Mouse (Mus musculus): ENCODE data around the gene St8sia1. TPM values are rescaled to one million over a fixed set of nuclear protein-coding genes. Genes with fewer than 3 reads are reported as not detected.
"Not testable (repeated sequence)": the region's sequence is repeated elsewhere in the genome, so short reads cannot be mapped to it uniquely, and the experiment has no call there.

The St8sia1 gene
- polyA plus RNA-seq, 1 experiment from 2014 or later: 0.23 TPM

DNA sequence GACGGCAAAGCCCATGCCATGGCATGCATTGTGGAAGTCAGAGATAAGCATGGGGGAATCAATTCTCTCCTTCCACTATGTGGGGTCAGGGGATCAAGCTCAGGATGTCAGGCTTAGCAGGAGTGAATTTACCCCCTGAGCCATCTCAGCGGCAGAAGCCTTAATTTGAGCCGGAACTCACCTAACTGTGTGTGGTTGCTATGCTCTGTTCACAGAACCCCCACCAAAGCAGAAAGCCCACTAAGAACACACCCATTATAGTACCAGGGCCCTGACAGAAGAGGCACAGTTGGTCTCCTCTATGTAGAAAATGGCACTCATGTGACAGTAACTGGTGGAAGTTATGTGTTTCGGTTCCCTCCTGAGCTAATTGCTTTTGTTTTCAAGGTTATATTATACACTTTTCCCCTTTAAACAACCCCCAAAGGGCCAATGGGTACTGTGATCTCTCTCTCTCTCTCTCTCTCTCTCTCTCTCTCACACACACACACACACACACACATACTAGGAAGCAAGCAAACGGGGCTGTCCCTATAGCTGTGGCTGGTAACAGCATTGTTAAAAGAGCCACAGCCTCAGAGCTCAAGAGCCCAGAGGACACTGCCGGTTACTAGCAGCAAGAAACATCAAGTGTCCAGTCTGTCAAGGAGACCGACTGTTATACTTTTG lies 27.3 kb upstream of the St8sia1 start:
- H3K4me1 ChIP-seq (replicated peaks; ENCODE audit: control insufficient read depth, insufficient read depth): peaks cover 2% of the 10 kb centered on the region; the same call in 1 of the 2 replicates
- no peak overlapping the region for H3K9ac ChIP-seq (ENCODE audit: low read length)
- H3K9me3 ChIP-seq (ENCODE audit: control insufficient read depth, low read length): no peaks in the 10 kb centered on the region
- no peak overlapping the region for H3K4me3 ChIP-seq (ENCODE audit: low read depth, low read length)
- H3K27ac ChIP-seq (replicated peaks): no peak overlapping the region
- no peak overlapping the region for H3K4me2 ChIP-seq (replicated peaks; ENCODE audit: low read depth)
- no peak for ATAC-seq (ENCODE audit: low FRiP score, low TSS enrichment)
- TF ChIP-seq CTCF (IDR thresholded peaks at IDR 0.05; ENCODE audit: low read depth) (no peak), EP300 (optimal IDR thresholded peaks at IDR 0.05) (no peak)
- 51% methylated on average over 7 of the region's 7 CpGs for WGBS
- H3K36me3 ChIP-seq (ENCODE audit: control insufficient read depth, insufficient read depth, low read length): no peaks in the 10 kb centered on the region
- H3K27me3 ChIP-seq (ENCODE audit: control insufficient read depth, insufficient read depth, low read length): no peaks in the 10 kb centered on the region; the same call in 1 of the 2 replicates
- DNase-seq (ENCODE audit: low spot score): no peak

DNA sequence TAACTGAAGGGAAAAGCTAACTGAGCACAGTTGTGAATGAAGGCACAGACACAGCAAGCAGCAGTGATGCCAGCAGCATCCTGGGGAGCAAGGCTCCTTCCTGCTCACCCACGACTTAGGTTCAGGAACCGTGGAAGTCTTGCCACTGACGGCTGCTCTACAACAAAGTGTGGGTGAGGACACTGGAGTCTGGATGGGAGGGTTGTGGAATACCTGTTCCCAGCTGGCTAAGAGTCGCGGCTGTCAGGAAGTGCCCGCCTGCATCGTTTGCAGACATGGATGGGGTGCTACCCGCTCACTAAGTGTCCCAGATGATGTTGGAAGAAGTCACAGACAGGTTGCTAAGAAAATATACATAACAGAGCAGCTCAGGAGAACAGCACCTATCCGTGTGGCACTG lies 26.3 kb upstream of the St8sia1 start:
- no peak for DNase-seq (ENCODE audit: low spot score)
- 78% methylated on average over 9 of the region's 9 CpGs for WGBS
- no peak overlapping the region for H3K4me2 ChIP-seq (replicated peaks; ENCODE audit: low read depth)

GRCm38 (mm10) chr6:142989495-142989894 lies 25.2 kb upstream of the St8sia1 start:
- H3K4me3 ChIP-seq (ENCODE audit: low read depth, low read length): no peak overlapping the region
- no peaks in the 10 kb centered on the region; the same call in 1 of the 2 replicates for H3K27me3 ChIP-seq (ENCODE audit: control insufficient read depth, insufficient read depth, low read length)
- TF ChIP-seq CTCF (IDR thresholded peaks at IDR 0.05; ENCODE audit: low read depth) (no peak), EP300 (optimal IDR thresholded peaks at IDR 0.05) (no peak)
- peaks cover 2% of the 10 kb centered on the region; the same call in 1 of the 2 replicates for H3K4me1 ChIP-seq (replicated peaks; ENCODE audit: control insufficient read depth, insufficient read depth)
- DNase-seq (ENCODE audit: low spot score): peak; percentile 27
- ATAC-seq (ENCODE audit: low FRiP score, low TSS enrichment): peak; percentile 86
- WGBS: 68% methylated on average over 13 of the region's 13 CpGs
- H3K4me2 ChIP-seq (replicated peaks; ENCODE audit: low read depth): no peak overlapping the region
- H3K9me3 ChIP-seq (ENCODE audit: control insufficient read depth, low read length): no peaks in the 10 kb centered on the region
- no peaks in the 10 kb centered on the region for H3K36me3 ChIP-seq (ENCODE audit: control insufficient read depth, insufficient read depth, low read length)
- no peak overlapping the region for H3K9ac ChIP-seq (ENCODE audit: low read length)
- H3K27ac ChIP-seq (replicated peaks): no peak overlapping the region

More for the DNA sequence above, 26.3 kb upstream of the St8sia1 start:
- no peak for TF ChIP-seq EP300 (optimal IDR thresholded peaks at IDR 0.05)
- TF ChIP-seq CTCF (IDR thresholded peaks at IDR 0.05; ENCODE audit: low read depth): no peak
- no peak for ATAC-seq (ENCODE audit: low FRiP score, low TSS enrichment)
- Histone ChIP-seq H3K27ac (replicated peaks) (no peak overlapping the region), H3K4me1 (replicated peaks; ENCODE audit: control insufficient read depth, insufficient read depth) (peaks cover 2% of the 10 kb centered on the region; the same call in 1 of the 2 replicates), H3K36me3 (ENCODE audit: control insufficient read depth, insufficient read depth, low read length) (no peaks in the 10 kb centered on the region), H3K9ac (ENCODE audit: low read length) (no peak overlapping the region), H3K27me3 (ENCODE audit: control insufficient read depth, insufficient read depth, low read length) (no peaks in the 10 kb centered on the region; the same call in 1 of the 2 replicates), H3K9me3 (ENCODE audit: control insufficient read depth, low read length) (no peaks in the 10 kb centered on the region), H3K4me3 (ENCODE audit: low read depth, low read length) (no peak overlapping the region)

GRCm38 (mm10) chr6:142988753-142989152 lies 24.5 kb upstream of the St8sia1 start:
- Histone ChIP-seq H3K9me3 (ENCODE audit: control insufficient read depth, low read length) (no peaks in the 10 kb centered on the region), H3K27me3 (ENCODE audit: control insufficient read depth, insufficient read depth, low read length) (no peaks in the 10 kb centered on the region; the same call in 1 of the 2 replicates), H3K9ac (ENCODE audit: low read length) (no peak overlapping the region), H3K36me3 (ENCODE audit: control insufficient read depth, insufficient read depth, low read length) (no peaks in the 10 kb centered on the region), H3K4me2 (replicated peaks; ENCODE audit: low read depth) (no peak overlapping the region), H3K4me3 (ENCODE audit: low read depth, low read length) (no peak overlapping the region), H3K27ac (replicated peaks) (no peak overlapping the region), H3K4me1 (replicated peaks; ENCODE audit: control insufficient read depth, insufficient read depth) (no peaks in the 10 kb centered on the region)
- DNase-seq (ENCODE audit: low spot score): peak; percentile 63
- WGBS: 27% methylated on average over 10 of the region's 10 CpGs
- ATAC-seq (ENCODE audit: low FRiP score, low TSS enrichment): no peak
- TF ChIP-seq CTCF (IDR thresholded peaks at IDR 0.05; ENCODE audit: low read depth) (peak; percentile 88), EP300 (optimal IDR thresholded peaks at IDR 0.05) (no peak)

DNA sequence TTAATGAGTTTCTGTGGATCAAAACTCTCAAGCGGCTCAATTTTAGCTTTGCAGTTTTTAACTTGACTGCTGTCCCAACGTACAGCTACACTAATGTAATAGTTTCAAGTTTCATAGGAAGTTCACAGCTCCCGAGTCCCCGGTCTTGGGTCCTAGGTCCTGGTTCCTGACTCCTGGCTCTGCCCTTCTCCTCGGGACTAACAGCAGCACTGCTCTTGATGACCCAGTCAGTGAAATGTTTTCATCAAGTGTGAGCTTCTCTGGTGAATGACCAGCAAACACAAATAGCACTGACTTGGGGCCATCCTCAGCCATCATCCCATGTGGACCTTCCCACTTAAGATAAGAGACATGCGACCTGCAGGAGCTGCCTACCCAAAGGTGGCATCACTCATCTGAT lies 24.0 kb upstream of the St8sia1 start:
- Histone ChIP-seq H3K4me3 (ENCODE audit: low read depth, low read length) (no peak overlapping the region), H3K4me2 (replicated peaks; ENCODE audit: low read depth) (no peak overlapping the region), H3K27me3 (ENCODE audit: control insufficient read depth, insufficient read depth, low read length) (no peaks in the 10 kb centered on the region; the same call in 1 of the 2 replicates), H3K4me1 (replicated peaks; ENCODE audit: control insufficient read depth, insufficient read depth) (no peaks in the 10 kb centered on the region), H3K9me3 (ENCODE audit: control insufficient read depth, low read length) (no peaks in the 10 kb centered on the region), H3K9ac (ENCODE audit: low read length) (no peak overlapping the region), H3K36me3 (ENCODE audit: control insufficient read depth, insufficient read depth, low read length) (no peaks in the 10 kb centered on the region), H3K27ac (replicated peaks) (no peak overlapping the region)
- ATAC-seq (ENCODE audit: low FRiP score, low TSS enrichment) (no peak), DNase-seq (ENCODE audit: low spot score) (no peak)
- TF ChIP-seq EP300 (optimal IDR thresholded peaks at IDR 0.05) (no peak), CTCF (IDR thresholded peaks at IDR 0.05; ENCODE audit: low read depth) (no peak)
- WGBS: 75% methylated on average over 6 of the region's 6 CpGs

DNA sequence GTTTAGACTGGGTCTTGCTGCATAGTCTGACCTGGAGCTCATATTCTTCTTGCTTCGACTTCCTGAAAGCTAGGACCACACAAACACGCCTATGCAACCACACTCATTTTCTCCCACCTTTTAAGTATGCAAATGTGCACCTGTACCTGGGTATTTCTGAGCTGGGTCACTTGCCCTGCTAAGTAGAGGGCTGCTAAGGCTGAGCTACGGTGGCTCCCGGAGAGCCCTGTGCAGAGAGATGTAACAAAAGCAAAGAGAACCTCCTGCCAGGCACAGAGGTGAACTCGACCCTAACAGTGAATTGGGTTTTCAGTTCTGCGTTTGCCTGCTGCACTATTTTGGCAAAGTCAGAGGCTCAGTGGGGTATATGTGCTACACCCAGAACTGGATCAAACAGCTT lies 23.4 kb upstream of the St8sia1 start:
- no peak for TF ChIP-seq EP300 (optimal IDR thresholded peaks at IDR 0.05)
- Histone ChIP-seq H3K36me3 (ENCODE audit: control insufficient read depth, insufficient read depth, low read length) (no peaks in the 10 kb centered on the region), H3K27ac (replicated peaks) (no peak overlapping the region), H3K9ac (ENCODE audit: low read length) (no peak overlapping the region), H3K9me3 (ENCODE audit: control insufficient read depth, low read length) (no peaks in the 10 kb centered on the region), H3K4me2 (replicated peaks; ENCODE audit: low read depth) (no peak overlapping the region), H3K27me3 (ENCODE audit: control insufficient read depth, insufficient read depth, low read length) (no peaks in the 10 kb centered on the region; the same call in 1 of the 2 replicates), H3K4me1 (replicated peaks; ENCODE audit: control insufficient read depth, insufficient read depth) (no peaks in the 10 kb centered on the region), H3K4me3 (ENCODE audit: low read depth, low read length) (no peak overlapping the region)
- no peak for ATAC-seq (ENCODE audit: low FRiP score, low TSS enrichment)
- no peak for DNase-seq (ENCODE audit: low spot score)
- 70% methylated on average over 6 of the region's 6 CpGs for WGBS

GRCm38 (mm10) chr6:142986706-142987105 lies 22.5 kb upstream of the St8sia1 start:
- 82% methylated on average over 9 of the region's 9 CpGs for WGBS
- ATAC-seq (ENCODE audit: low FRiP score, low TSS enrichment); H3K36me3 ChIP-seq (ENCODE audit: control insufficient read depth, insufficient read depth, low read length); H3K4me3 ChIP-seq (ENCODE audit: low read depth, low read length); H3K4me1 ChIP-seq (replicated peaks; ENCODE audit: control insufficient read depth, insufficient read depth); H3K9me3 ChIP-seq (ENCODE audit: control insufficient read depth, low read length); H3K9ac ChIP-seq (ENCODE audit: low read length); H3K4me2 ChIP-seq (replicated peaks; ENCODE audit: low read depth); H3K27ac ChIP-seq (replicated peaks); DNase-seq (ENCODE audit: low spot score); H3K27me3 ChIP-seq (ENCODE audit: control insufficient read depth, insufficient read depth, low read length): not testable (repeated sequence)

DNA sequence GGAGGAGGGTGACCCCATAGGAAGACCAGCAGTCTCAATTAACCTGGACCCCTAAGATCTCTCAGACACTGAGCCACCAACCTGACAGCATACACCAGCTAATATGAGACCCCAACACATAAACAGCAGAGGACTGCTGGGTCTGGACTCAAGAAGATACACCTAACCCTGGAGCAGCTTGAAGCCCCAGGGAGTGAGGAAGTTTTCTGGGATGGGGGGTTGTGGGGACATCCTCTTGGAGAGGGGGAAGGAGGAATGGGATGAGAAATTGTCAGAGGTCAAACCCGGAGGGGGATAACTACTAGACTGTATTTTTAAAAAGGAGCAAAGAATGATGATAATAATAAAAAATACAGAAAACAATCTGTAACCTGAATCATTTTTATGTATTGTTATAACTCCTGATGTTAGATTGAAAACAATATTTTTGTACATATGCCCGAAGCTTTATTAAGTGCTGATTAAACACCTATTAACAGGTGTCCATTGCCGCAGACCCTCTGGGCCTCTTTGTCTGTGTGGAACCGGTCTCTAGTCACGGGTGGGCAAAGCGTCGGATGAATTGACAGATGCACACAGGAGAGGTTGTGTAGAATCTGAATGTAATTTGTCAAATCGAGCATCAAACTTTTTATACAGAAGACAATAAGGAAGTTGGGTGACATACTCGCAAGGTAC lies 21.4 kb upstream of the St8sia1 start:
- 81% methylated on average over 9 of the region's 9 CpGs for WGBS
- not testable (repeated sequence) for DNase-seq (ENCODE audit: low spot score); H3K9me3 ChIP-seq (ENCODE audit: control insufficient read depth, low read length)

More for the DNA sequence above, 21.4 kb upstream of the St8sia1 start:
- not testable (repeated sequence) for H3K4me2 ChIP-seq (replicated peaks; ENCODE audit: low read depth); H3K27me3 ChIP-seq (ENCODE audit: control insufficient read depth, insufficient read depth, low read length); ATAC-seq (ENCODE audit: low FRiP score, low TSS enrichment); H3K27ac ChIP-seq (replicated peaks); H3K36me3 ChIP-seq (ENCODE audit: control insufficient read depth, insufficient read depth, low read length); H3K4me1 ChIP-seq (replicated peaks; ENCODE audit: control insufficient read depth, insufficient read depth); H3K9ac ChIP-seq (ENCODE audit: low read length); H3K4me3 ChIP-seq (ENCODE audit: low read depth, low read length)

Data from stomach, postnatal 0 days (tissue).